Mouse (Mus musculus) ovary, adult 10 weeks (tissue): ENCODE measurements around the gene Cyp2b10. TPM values are rescaled to one million over a fixed set of nuclear protein-coding genes. Genes with fewer than 3 reads are reported as not detected.

Experiments
- polyA plus RNA-seq: library from polyadenylated mRNA; stranded (reverse); fragments of 350-450 nt; fragmentation: Illumina TruSeq; extraction: RNeasy Lipid Tissue Mini Kit (QIAGEN cat#74804); gene quantifications from one replicate; pipeline ENCODE4 v1.2.3, GENCODE M21; 2014

Cyp2b10 gene
- polyA plus RNA-seq: 0.54 TPM

GRCm38 (mm10) chr7:25897411-25897810, at the start of gene Cyp2b10:
Gene Cyp2b10, plus strand, starts transcription at chr7:25897620.

Other genes starting within 250 kb of the Cyp2b10 start
- gene Bckdha, start 238.6 kb upstream of the Cyp2b10 start, polyA plus RNA-seq: not detected
- gene Exosc5, start 238.5 kb upstream of the Cyp2b10 start, polyA plus RNA-seq: 0.60 TPM
- gene Tmem91, start 222.5 kb upstream of the Cyp2b10 start, polyA plus RNA-seq: not detected
- gene B9d2, start 216.8 kb upstream of the Cyp2b10 start, polyA plus RNA-seq: not detected
- gene Tgfb1, start 210.6 kb upstream of the Cyp2b10 start, polyA plus RNA-seq: 0.74 TPM
- gene Ccdc97, start 178.5 kb upstream of the Cyp2b10 start, polyA plus RNA-seq: 1.5 TPM
- gene Hnrnpul1, start 142.9 kb upstream of the Cyp2b10 start, polyA plus RNA-seq: 65.2 TPM
- gene Axl, start 108.9 kb upstream of the Cyp2b10 start, polyA plus RNA-seq: 127 TPM
- gene Cyp2s1, start 80.7 kb upstream of the Cyp2b10 start, polyA plus RNA-seq: 3.5 TPM
- gene Cyp2b13, start 163.9 kb downstream of the Cyp2b10 start, polyA plus RNA-seq: not detected